Mouse (Mus musculus) midbrain, embryonic 12.5 days (tissue): ENCODE results near the gene Pappa. TPM values are rescaled to one million over a fixed set of nuclear protein-coding genes. Genes with fewer than 3 reads are reported as not detected.
A peak's percentile ranks its signal among the peaks of the same experiment; 100 is the strongest.

Experiments used
- ATAC-seq: fragments of 200-750 bp; cut with Nextera tagmentation; 2 replicates; pipeline ENCODE4 v1.8.0; 2017; ENCODE audit warnings: low read depth, moderate TSS enrichment, moderate library complexity; ENCODE audit not compliant: low FRiP score
- H3K27ac ChIP-seq: fragments of 300-500 bp; sonication (generic); replicated peaks from 2 replicates; pipeline ENCODE4 v1.5.1; 2016; ENCODE audit warnings: mild to moderate bottlenecking
- H3K27me3 ChIP-seq: fragments of 300-500 bp; sonication (generic); 2 replicates; pipeline ENCODE4 v1.6.1; 2016; ENCODE audit warnings: mild to moderate bottlenecking
- H3K36me3 ChIP-seq: fragments of 300-500 bp; sonication (generic); 2 replicates; pipeline ENCODE4 v1.6.1; 2016
- H3K4me1 ChIP-seq: fragments of 300-500 bp; sonication (generic); 2 replicates; pipeline ENCODE4 v1.6.1; 2016
- H3K4me2 ChIP-seq: fragments of 300-500 bp; sonication (generic); replicated peaks from 2 replicates; pipeline ENCODE4 v1.6.1; 2016; ENCODE audit warnings: mild to moderate bottlenecking, moderate library complexity
- H3K4me3 ChIP-seq: fragments of 300-500 bp; sonication (generic); 2 replicates; pipeline ENCODE4 v1.5.1; 2016; ENCODE audit warnings: mild to moderate bottlenecking
- H3K9ac ChIP-seq: fragments of 300-500 bp; sonication (generic); replicated peaks from 2 replicates; pipeline ENCODE4 v1.6.1; 2016; ENCODE audit warnings: mild to moderate bottlenecking, moderate library complexity
- H3K9me3 ChIP-seq: fragments of 300-500 bp; sonication (generic); 2 replicates; pipeline ENCODE4 v1.6.1; 2016; ENCODE audit warnings: mild to moderate bottlenecking
- WGBS: fragments of 180-500 bp; shearing (Covaris S2); methylation state at CpG from one replicate; pipeline ENCODE4 v1.1.7; 2016; 5-methylcytosine and 5-hydroxymethylcytosine counted together
- polyA plus RNA-seq: library from polyadenylated mRNA; unstranded; fragments of >200 nt; fragmentation: Nextera tagmentation; extraction: Ambion mirVana; gene quantifications from 2 replicates; pipeline ENCODE4 v1.2.1, GENCODE M21; 2016

Gene Pappa
- polyA plus RNA-seq, 1 experiment from 2014 or later, result 1.5 TPM

GRCm38 (mm10) chr4:65279979-65280677, 156.2 kb downstream of the Pappa start:
- H3K9me3 ChIP-seq, result no peaks in the 10 kb centered on the region
- 0 out of 2 replicates have a peak overlapping the region, but pooled peaks have one; percentile 11 for H3K27ac ChIP-seq
- peak overlapping the region; percentile 17 for H3K4me2 ChIP-seq
- H3K4me1 ChIP-seq, result peaks cover 26% of the 10 kb centered on the region
- no peaks in the 10 kb centered on the region for H3K36me3 ChIP-seq
- H3K27me3 ChIP-seq, result peaks cover 31% of the 10 kb centered on the region
- no peak overlapping the region for H3K9ac ChIP-seq
- no peak overlapping the region for H3K4me3 ChIP-seq
- WGBS, result 2% methylated on average over 7 of the region's 7 CpGs
- ATAC-seq, result peak; percentile 47

- no peak for ATAC-seq
- no peaks in the 10 kb centered on the region for H3K36me3 ChIP-seq
- H3K27me3 ChIP-seq, result peaks cover 33% of the 10 kb centered on the region
- no peaks in the 10 kb centered on the region for H3K9me3 ChIP-seq
- no peak overlapping the region for H3K4me3 ChIP-seq
- H3K9ac ChIP-seq, result no peak overlapping the region
- no peak overlapping the region for H3K27ac ChIP-seq
- H3K4me1 ChIP-seq, result peaks cover 26% of the 10 kb centered on the region
- no peak overlapping the region for H3K4me2 ChIP-seq
Measured at GRCm38 (mm10) chr4:65280888-65281287, 156.9 kb downstream of the Pappa start.

GRCm38 (mm10) chr4:65283611-65284010, 159.6 kb downstream of the Pappa start:
- Histone ChIP-seq H3K36me3 (no peaks in the 10 kb centered on the region), H3K9ac (no peak overlapping the region), H3K27ac (no peak overlapping the region), H3K4me1 (peaks cover 20% of the 10 kb centered on the region), H3K27me3 (peaks cover 30% of the 10 kb centered on the region), H3K4me2 (no peak overlapping the region), H3K9me3 (no peaks in the 10 kb centered on the region), H3K4me3 (no peak overlapping the region)
- 80% methylated on average over 2 of the region's 2 CpGs for WGBS
- ATAC-seq, result no peak

GRCm38 (mm10) chr4:65285165-65285564, 161.2 kb downstream of the Pappa start:
- Histone ChIP-seq H3K4me2 (no peak overlapping the region), H3K36me3 (no peaks in the 10 kb centered on the region), H3K9ac (no peak overlapping the region), H3K9me3 (no peaks in the 10 kb centered on the region), H3K4me3 (no peak overlapping the region), H3K4me1 (peaks cover 4% of the 10 kb centered on the region), H3K27me3 (peaks cover 35% of the 10 kb centered on the region), H3K27ac (no peak overlapping the region)
- no peak for ATAC-seq
- WGBS, result 76% methylated on average over 1 of the region's 1 CpGs

GRCm38 (mm10) chr4:65289247-65289646, 165.3 kb downstream of the Pappa start:
- Histone ChIP-seq H3K9me3 (no peaks in the 10 kb centered on the region), H3K9ac (no peak overlapping the region), H3K27me3 (peaks cover 43% of the 10 kb centered on the region), H3K4me1 (no peaks in the 10 kb centered on the region), H3K4me3 (no peak overlapping the region), H3K4me2 (no peak overlapping the region), H3K27ac (no peak overlapping the region), H3K36me3 (no peaks in the 10 kb centered on the region)
- WGBS, result 52% methylated on average over 3 of the region's 3 CpGs
- ATAC-seq, result no peak

GRCm38 (mm10) chr4:65295741-65296140, 171.8 kb downstream of the Pappa start:
- no peak for ATAC-seq
- no peak overlapping the region for H3K9ac ChIP-seq
- peaks cover 67% of the 10 kb centered on the region for H3K27me3 ChIP-seq
- no peak overlapping the region for H3K4me2 ChIP-seq
- H3K9me3 ChIP-seq, result no peaks in the 10 kb centered on the region
- H3K27ac ChIP-seq, result no peak overlapping the region
- no peak overlapping the region for H3K4me3 ChIP-seq
- H3K4me1 ChIP-seq, result peaks cover 27% of the 10 kb centered on the region
- WGBS, result 57% methylated on average over 1 of the region's 1 CpGs
- H3K36me3 ChIP-seq, result no peaks in the 10 kb centered on the region

- H3K27ac ChIP-seq, result 0 out of 2 replicates have a peak overlapping the region, but pooled peaks have one; percentile 20
- peaks cover 27% of the 10 kb centered on the region for H3K4me1 ChIP-seq
- no peaks in the 10 kb centered on the region for H3K36me3 ChIP-seq
- no peak overlapping the region for H3K4me3 ChIP-seq
- 18% methylated on average over 7 of the region's 7 CpGs for WGBS
- H3K27me3 ChIP-seq, result peaks cover 67% of the 10 kb centered on the region
- ATAC-seq, result no peak; the same call in 1 of the 2 replicates
- no peak overlapping the region for H3K9ac ChIP-seq
- H3K4me2 ChIP-seq, result no peak overlapping the region; the same call in 1 of the 2 replicates
- no peaks in the 10 kb centered on the region for H3K9me3 ChIP-seq
Measured at GRCm38 (mm10) chr4:65296356-65296967, 172.5 kb downstream of the Pappa start.

GRCm38 (mm10) chr4:65296968-65297499, 173.1 kb downstream of the Pappa start:
- peaks cover 27% of the 10 kb centered on the region for H3K4me1 ChIP-seq
- peak overlapping the region; percentile 26 for H3K4me2 ChIP-seq
- no peak overlapping the region for H3K9ac ChIP-seq
- WGBS, result 8% methylated on average over 13 of the region's 13 CpGs
- H3K4me3 ChIP-seq, result 0 out of 2 replicates have a peak overlapping the region, but pooled peaks have one; percentile 4
- peak; percentile 97 for ATAC-seq
- H3K27me3 ChIP-seq, result peaks cover 71% of the 10 kb centered on the region
- no peaks in the 10 kb centered on the region for H3K9me3 ChIP-seq
- no peaks in the 10 kb centered on the region for H3K36me3 ChIP-seq
- H3K27ac ChIP-seq, result peak overlapping the region; percentile 20; the same call in 1 of the 2 replicates

GRCm38 (mm10) chr4:65298212-65299181, 174.5 kb downstream of the Pappa start:
- H3K4me2 ChIP-seq, result peak overlapping the region; percentile 8; the same call in 1 of the 2 replicates
- no peak for ATAC-seq
- H3K27ac ChIP-seq, result no peak overlapping the region
- WGBS, result 54% methylated on average over 9 of the region's 9 CpGs
- H3K4me3 ChIP-seq, result no peak overlapping the region
- H3K4me1 ChIP-seq, result peaks cover 27% of the 10 kb centered on the region
- H3K9ac ChIP-seq, result no peak overlapping the region
- no peaks in the 10 kb centered on the region for H3K36me3 ChIP-seq
- H3K27me3 ChIP-seq, result peaks cover 68% of the 10 kb centered on the region
- H3K9me3 ChIP-seq, result no peaks in the 10 kb centered on the region

GRCm38 (mm10) chr4:65299365-65299764, 175.4 kb downstream of the Pappa start:
- no peak for ATAC-seq
- Histone ChIP-seq H3K4me1 (peaks cover 27% of the 10 kb centered on the region), H3K36me3 (no peaks in the 10 kb centered on the region), H3K27ac (no peak overlapping the region), H3K4me2 (no peak overlapping the region), H3K9me3 (no peaks in the 10 kb centered on the region), H3K9ac (no peak overlapping the region), H3K4me3 (no peak overlapping the region), H3K27me3 (peaks cover 60% of the 10 kb centered on the region)
- WGBS, result 47% methylated on average over 1 of the region's 1 CpGs

- Histone ChIP-seq H3K27me3 (peaks cover 52% of the 10 kb centered on the region), H3K9ac (no peak overlapping the region), H3K4me2 (no peak overlapping the region), H3K4me1 (peaks cover 27% of the 10 kb centered on the region), H3K4me3 (no peak overlapping the region), H3K36me3 (no peaks in the 10 kb centered on the region), H3K9me3 (no peaks in the 10 kb centered on the region), H3K27ac (no peak overlapping the region)
- no peak for ATAC-seq
- 82% methylated on average over 3 of the region's 3 CpGs for WGBS
Measured at GRCm38 (mm10) chr4:65300431-65300830, 176.5 kb downstream of the Pappa start.
